Mouse (Mus musculus) embryo, embryonic 9.5 days (tissue): ENCODE results near the gene Lmod1.
"Not testable (repeated sequence)": the region's sequence is repeated elsewhere in the genome, so short reads cannot be mapped to it uniquely, and the experiment has no call there.

Experiments
- DNase-seq: peaks from one replicate; pipeline ENCODE4 v3.0.0-alpha.2; 2017; ENCODE audit errors: extremely low spot score

Gene Lmod1

GRCm38 (mm10) chr1:135362115-135362514 lies 37.5 kb downstream of the Lmod1 start:
- no peak for DNase-seq

DNA sequence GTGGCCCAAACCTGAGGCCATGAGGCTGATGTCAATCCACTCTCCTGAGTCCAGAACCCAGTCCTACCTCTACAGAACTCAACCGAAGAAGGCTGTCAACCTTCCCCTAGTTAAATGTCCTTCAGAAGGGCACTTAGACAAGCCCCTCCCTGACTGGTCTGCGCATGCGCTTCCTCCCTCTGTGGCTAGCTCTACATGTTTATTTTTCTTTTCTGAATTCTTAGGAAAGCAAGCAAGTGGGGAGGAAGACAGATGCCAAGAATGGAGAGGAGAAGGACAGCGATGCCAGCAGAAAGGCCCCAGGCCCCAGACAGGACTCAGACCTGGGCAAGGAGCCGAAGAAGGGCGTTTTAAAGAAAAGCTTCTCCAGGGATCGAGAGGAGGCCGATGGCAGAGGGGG lies 38.8 kb downstream of the Lmod1 start:
- DNase-seq: no peak

- no peak for DNase-seq
Observed at GRCm38 (mm10) chr1:135366380-135366779, 41.8 kb downstream of the Lmod1 start.

DNA sequence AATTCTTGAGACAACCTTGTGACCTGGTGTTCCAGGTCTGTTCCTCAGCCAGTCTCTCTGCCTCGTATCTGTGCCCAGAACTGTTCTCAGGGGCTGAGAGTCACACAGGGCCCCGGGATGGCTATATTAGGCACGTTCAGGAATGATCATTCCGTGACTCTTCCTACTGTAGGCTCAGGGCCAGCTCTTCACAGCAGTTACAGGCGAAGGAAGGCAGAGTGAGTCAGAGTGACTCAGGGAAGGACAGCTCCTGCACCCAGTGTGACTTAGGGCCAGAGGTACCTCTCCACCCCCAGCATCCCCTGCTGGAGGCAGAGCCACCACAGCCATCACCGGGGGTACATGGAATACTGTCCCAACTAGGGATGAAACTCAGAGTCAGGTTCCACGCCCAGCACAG lies 42.4 kb downstream of the Lmod1 start:
- no peak for DNase-seq

- no peak for DNase-seq
Observed at GRCm38 (mm10) chr1:135367595-135367994, 43.0 kb downstream of the Lmod1 start.

DNA sequence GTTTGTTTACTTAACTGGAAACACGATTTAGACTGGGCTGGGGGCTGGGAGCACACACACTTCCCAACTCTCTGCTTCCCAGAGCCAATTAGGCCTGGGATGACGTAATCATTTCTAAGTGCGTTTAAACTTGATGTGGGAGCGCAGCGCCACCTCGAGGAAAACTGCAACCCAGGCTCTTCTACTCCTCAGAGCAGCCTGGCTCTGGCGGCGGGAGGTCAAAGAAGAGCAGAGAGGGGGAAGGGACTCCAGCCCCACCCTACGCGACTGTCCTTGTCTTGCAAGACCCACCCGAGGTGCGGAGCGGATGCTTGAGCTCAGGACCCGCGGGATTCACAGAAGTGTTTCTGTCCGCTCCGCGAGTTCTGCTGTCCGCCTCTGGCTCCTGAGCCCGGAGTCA lies 43.6 kb downstream of the Lmod1 start:
- DNase-seq: peak; percentile 89

- peak; percentile 53 for DNase-seq
Observed at GRCm38 (mm10) chr1:135368982-135369381, 44.4 kb downstream of the Lmod1 start.

GRCm38 (mm10) chr1:135369415-135369814 lies 44.8 kb downstream of the Lmod1 start:
- DNase-seq: no peak

GRCm38 (mm10) chr1:135373171-135373677 lies 48.6 kb downstream of the Lmod1 start:
- DNase-seq: no peak

GRCm38 (mm10) chr1:135374175-135374867 lies 49.7 kb downstream of the Lmod1 start:
- DNase-seq: no peak

GRCm38 (mm10) chr1:135374868-135375581 lies 50.4 kb downstream of the Lmod1 start, which contains the start of gene Shisa4:
Gene Shisa4, minus strand, starts transcription at chr1:135375237.
- peak; percentile 87 for DNase-seq

GRCm38 (mm10) chr1:135378576-135378975 lies 54.0 kb downstream of the Lmod1 start:
- no peak for DNase-seq

- DNase-seq: no peak
Observed at GRCm38 (mm10) chr1:135379048-135379447, 54.4 kb downstream of the Lmod1 start.

GRCm38 (mm10) chr1:135380071-135380991 lies 55.7 kb downstream of the Lmod1 start:
- DNase-seq: no peak

- not testable (repeated sequence) for DNase-seq
Observed at GRCm38 (mm10) chr1:135381560-135381959, 57.0 kb downstream of the Lmod1 start.

- DNase-seq: no peak
Observed at GRCm38 (mm10) chr1:135384171-135384570, 59.6 kb downstream of the Lmod1 start.

GRCm38 (mm10) chr1:135385161-135385560 lies 60.6 kb downstream of the Lmod1 start:
- no peak for DNase-seq

DNA sequence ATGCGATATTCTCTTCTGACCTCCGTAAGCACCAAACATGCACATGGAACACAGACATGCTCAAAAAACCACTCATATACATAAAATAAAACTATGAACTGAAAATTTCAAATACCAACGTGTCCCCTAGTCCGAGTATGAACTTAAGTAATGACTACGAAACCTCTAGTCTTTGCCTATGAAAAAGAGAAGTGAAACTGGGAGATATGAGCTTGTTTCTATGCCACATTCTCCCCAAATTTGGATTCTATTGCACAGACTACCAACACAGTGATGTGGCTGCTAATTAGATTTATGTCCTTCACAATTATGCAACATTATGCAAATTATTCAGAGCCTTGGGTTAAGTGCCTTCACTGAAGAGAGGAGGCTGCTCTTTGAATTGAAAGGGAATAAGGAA lies 74.9 kb downstream of the Lmod1 start:
- no peak for DNase-seq

- DNase-seq: no peak
Observed at GRCm38 (mm10) chr1:135401452-135402110, 77.0 kb downstream of the Lmod1 start.

- no peak for DNase-seq
Observed at GRCm38 (mm10) chr1:135405356-135405755, 80.7 kb downstream of the Lmod1 start.

- DNase-seq: no peak
Observed at GRCm38 (mm10) chr1:135408973-135409372, 84.4 kb downstream of the Lmod1 start.
